Mouse (Mus musculus) forebrain, embryonic 11.5 days (tissue): Measurements from ENCODE around the gene Txlna. TPM values are rescaled to one million over a fixed set of nuclear protein-coding genes. Genes with fewer than 3 reads are reported as not detected.
A peak's percentile ranks its signal among the peaks of the same experiment; 100 is the strongest.

Source experiments
- ATAC-seq: fragments of 200-750 bp; cut with Nextera tagmentation; replicated peaks from 2 replicates; pipeline ENCODE4 v1.8.0; 2017; ENCODE audit warnings: moderate TSS enrichment; ENCODE audit not compliant: low FRiP score
- DNase-seq: peaks from one replicate; pipeline ENCODE4 v3.0.0-alpha.2; 2017; ENCODE audit warnings: low spot score
- H3K27ac ChIP-seq: fragments of 300-500 bp; sonication (generic); 2 replicates; pipeline ENCODE4 v1.5.1; 2014; ENCODE audit warnings: low read depth, low read length
- H3K27me3 ChIP-seq: fragments of 300-500 bp; sonication (generic); 2 replicates; pipeline ENCODE4 v1.6.1; 2014; ENCODE audit warnings: mild to moderate bottlenecking, low read length, mixed read lengths; ENCODE audit not compliant: control insufficient read depth, insufficient read depth
- H3K36me3 ChIP-seq: fragments of 300-500 bp; sonication (generic); 2 replicates; pipeline ENCODE4 v1.6.1; 2014; ENCODE audit warnings: mild to moderate bottlenecking, low read length, moderate library complexity, mixed read lengths; ENCODE audit not compliant: control insufficient read depth, insufficient read depth
- H3K4me1 ChIP-seq: fragments of 300-500 bp; sonication (generic); replicated peaks from 2 replicates; pipeline ENCODE4 v1.6.1; 2014; ENCODE audit warnings: low read length, mixed read lengths; ENCODE audit not compliant: control insufficient read depth, insufficient read depth
- H3K4me2 ChIP-seq: fragments of 300-500 bp; sonication (generic); 2 replicates; pipeline ENCODE4 v1.6.1; 2014; ENCODE audit warnings: low read depth, mild to moderate bottlenecking, low read length, moderate library complexity, mixed read lengths; ENCODE audit not compliant: severe bottlenecking
- H3K4me3 ChIP-seq: fragments of 300-500 bp; sonication (generic); 2 replicates; pipeline ENCODE4 v1.5.1; 2014; ENCODE audit warnings: low read depth, low read length
- H3K9ac ChIP-seq: fragments of 300-500 bp; sonication (generic); 2 replicates; pipeline ENCODE4 v1.6.1; 2014; ENCODE audit warnings: low read length
- H3K9me3 ChIP-seq: fragments of 300-500 bp; sonication (generic); 2 replicates; pipeline ENCODE4 v1.6.1; 2016; ENCODE audit warnings: low read length, mixed read lengths; ENCODE audit not compliant: control insufficient read depth
- WGBS: fragments of 180-500 bp; shearing (Covaris S2); extraction: QIAGEN DNeasy Blood & Tissue Kit; methylation state at CpG from one replicate; pipeline ENCODE4 v1.1.7; 2014; 5-methylcytosine and 5-hydroxymethylcytosine counted together
- polyA plus RNA-seq: library from polyadenylated mRNA; unstranded; fragments of >200 nt; fragmentation: Nextera tagmentation; extraction: Ambion mirVana; gene quantifications from 2 replicates; pipeline ENCODE4 v1.2.1, GENCODE M21; 2014

Gene Txlna
- polyA plus RNA-seq, 1 experiment from 2014 or later, result 115 TPM

- DNase-seq (no peak), ATAC-seq (no peak)
- no peaks in the 10 kb centered on the region for H3K9me3 ChIP-seq
- H3K4me1 ChIP-seq, result peaks cover 31% of the 10 kb centered on the region
- WGBS, result 23% methylated on average over 8 of the region's 8 CpGs
- H3K9ac ChIP-seq, result peak overlapping the region; percentile 77
- no peaks in the 10 kb centered on the region for H3K27me3 ChIP-seq
- H3K4me2 ChIP-seq, result peak overlapping the region; percentile 79
- peak overlapping the region; percentile 55 for H3K4me3 ChIP-seq
- no peak overlapping the region; the same call in 1 of the 2 replicates for H3K27ac ChIP-seq
- no peaks in the 10 kb centered on the region; the same call in 1 of the 2 replicates for H3K36me3 ChIP-seq
Observed at GRCm38 (mm10) chr4:129622803-129623535, 17.9 kb downstream of the Txlna start.

DNA sequence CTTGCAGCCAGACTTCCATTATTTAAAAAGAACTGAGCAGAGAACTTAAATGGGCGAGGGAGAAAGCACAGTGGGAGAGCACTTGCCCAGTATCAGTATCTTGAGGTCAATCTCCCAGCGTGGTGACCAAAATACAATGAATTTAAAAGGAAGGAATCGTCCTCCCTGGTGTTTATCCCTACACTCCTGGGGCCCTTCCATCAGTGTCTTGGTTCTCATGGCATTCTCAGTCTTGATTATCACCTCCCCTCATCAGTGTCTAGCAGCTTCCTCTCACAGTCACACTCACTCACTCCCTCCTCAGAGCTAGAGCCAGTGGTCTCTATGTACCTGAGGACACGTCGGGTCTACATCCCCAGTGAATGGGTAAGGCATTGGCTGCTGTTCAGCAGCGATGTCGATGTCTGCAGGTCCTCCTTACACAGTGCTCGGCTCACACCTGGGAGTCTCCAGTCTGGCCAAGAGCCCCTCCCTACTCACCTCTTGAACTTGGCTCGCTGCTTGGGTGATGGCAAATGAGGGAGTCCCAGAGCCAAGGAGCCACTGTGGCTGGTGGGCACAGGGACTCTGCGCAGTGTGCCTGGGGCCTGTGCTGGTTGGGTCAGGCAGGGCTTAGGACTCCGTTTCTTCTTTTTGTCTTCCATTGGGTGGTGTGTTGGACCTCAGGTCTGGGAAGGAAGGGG lies 18.6 kb downstream of the Txlna start:
- H3K27me3 ChIP-seq, result no peaks in the 10 kb centered on the region
- H3K9ac ChIP-seq, result no peak overlapping the region
- peaks cover 31% of the 10 kb centered on the region for H3K4me1 ChIP-seq
- WGBS, result 76% methylated on average over 11 of the region's 11 CpGs
- no peaks in the 10 kb centered on the region for H3K9me3 ChIP-seq
- H3K4me3 ChIP-seq, result no peak overlapping the region
- peak overlapping the region; percentile 79; the same call in 1 of the 2 replicates for H3K4me2 ChIP-seq
- H3K36me3 ChIP-seq, result no peaks in the 10 kb centered on the region; the same call in 1 of the 2 replicates
- no peak overlapping the region for H3K27ac ChIP-seq
- no peak for ATAC-seq
- DNase-seq, result no peak

DNA sequence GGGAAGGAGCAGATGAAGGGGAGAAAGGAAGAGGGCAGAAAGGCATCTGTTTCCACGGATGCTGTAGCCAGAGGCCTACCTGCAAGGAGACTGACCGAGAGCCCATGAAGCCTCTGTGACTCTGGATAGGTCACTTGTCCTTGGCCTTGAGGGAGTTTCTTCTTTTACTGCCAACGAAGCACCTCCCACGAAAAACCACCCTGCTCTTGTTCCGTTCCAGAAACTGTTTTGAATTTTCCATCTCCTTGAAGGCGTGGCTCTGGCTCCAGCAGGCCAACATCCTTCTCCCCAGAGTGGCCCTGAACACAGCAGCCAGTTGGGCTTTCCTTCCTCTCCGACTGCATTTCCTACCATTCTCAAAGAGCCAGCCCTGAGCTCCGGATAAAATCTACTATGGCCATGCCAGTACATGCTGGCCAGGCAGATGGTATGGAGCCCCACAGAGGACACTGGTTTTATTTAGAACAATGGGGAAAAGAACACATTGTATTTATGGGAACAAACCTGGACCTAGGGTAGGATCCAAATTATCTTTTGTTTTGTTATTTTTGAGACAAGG lies 19.5 kb downstream of the Txlna start:
- no peak overlapping the region for H3K9ac ChIP-seq
- WGBS, result 88% methylated on average over 8 of the region's 8 CpGs
- no peaks in the 10 kb centered on the region for H3K36me3 ChIP-seq
- H3K9me3 ChIP-seq, result no peaks in the 10 kb centered on the region
- ATAC-seq, result no peak
- H3K4me2 ChIP-seq, result no peak overlapping the region
- no peak overlapping the region for H3K4me3 ChIP-seq
- no peak overlapping the region for H3K27ac ChIP-seq
- H3K4me1 ChIP-seq, result peaks cover 31% of the 10 kb centered on the region
- no peak for DNase-seq
- no peaks in the 10 kb centered on the region for H3K27me3 ChIP-seq

- H3K4me3 ChIP-seq, result no peak overlapping the region
- peaks cover 31% of the 10 kb centered on the region for H3K4me1 ChIP-seq
- 90% methylated on average over 11 of the region's 11 CpGs for WGBS
- no peaks in the 10 kb centered on the region for H3K9me3 ChIP-seq
- ATAC-seq (no peak), DNase-seq (no peak)
- no peak overlapping the region for H3K9ac ChIP-seq
- H3K27me3 ChIP-seq, result no peaks in the 10 kb centered on the region
- H3K27ac ChIP-seq, result no peak overlapping the region
- H3K4me2 ChIP-seq, result no peak overlapping the region
- H3K36me3 ChIP-seq, result peaks cover 3% of the 10 kb centered on the region; the same call in 1 of the 2 replicates
Observed at GRCm38 (mm10) chr4:129620419-129621282, 20.2 kb downstream of the Txlna start.

- peak; percentile 95 for DNase-seq
- Histone ChIP-seq H3K9ac (peak within 1 kb of the TSS; percentile 90), H3K4me2 (peak within 1 kb of the TSS; percentile 93), H3K4me1 (peaks cover 16% of the 10 kb centered on the region), H3K9me3 (no peaks in the 10 kb centered on the region), H3K4me3 (peak within 1 kb of the TSS; percentile 65), H3K27ac (peak within 1 kb of the TSS; percentile 59), H3K36me3 (peaks cover 3% of the 10 kb centered on the region; the same call in 1 of the 2 replicates), H3K27me3 (no peaks in the 10 kb centered on the region)
- ATAC-seq, result peak; percentile 89
- 5% methylated on average over 43 of the region's 44 CpGs for WGBS
Observed at GRCm38 (mm10) chr4:129618786-129619691, 21.8 kb downstream of the Txlna start, which contains the start of gene Iqcc. Gene Iqcc (minus strand): TSS chr4:129619099.

DNA sequence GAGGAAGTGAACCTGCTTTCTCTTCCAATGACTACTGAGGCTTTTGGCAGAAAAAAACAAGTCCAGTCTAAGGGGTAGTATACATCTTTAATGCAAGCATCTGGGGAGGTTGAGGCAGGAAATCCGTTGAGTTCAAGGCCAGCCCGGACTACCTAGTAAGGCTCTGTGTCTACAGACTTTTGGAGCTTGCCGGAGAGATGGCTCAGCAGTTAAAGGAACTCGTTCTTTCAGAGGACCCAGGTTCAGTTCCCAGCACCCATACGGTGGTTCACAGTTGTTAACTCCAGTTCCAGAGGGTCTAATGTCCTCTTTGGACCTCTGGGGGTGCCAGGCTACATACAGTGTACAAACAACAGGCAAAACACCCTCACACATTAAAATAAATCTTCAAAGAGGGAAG lies 22.8 kb downstream of the Txlna start:
- peaks cover 3% of the 10 kb centered on the region; the same call in 1 of the 2 replicates for H3K36me3 ChIP-seq
- WGBS, result 98% methylated on average over 5 of the region's 5 CpGs
- no peaks in the 10 kb centered on the region for H3K9me3 ChIP-seq
- no peak for ATAC-seq
- H3K4me1 ChIP-seq, result peaks cover 11% of the 10 kb centered on the region
- H3K27me3 ChIP-seq, result no peaks in the 10 kb centered on the region
- peak overlapping the region; percentile 93 for H3K4me2 ChIP-seq
- H3K27ac ChIP-seq, result no peak overlapping the region
- DNase-seq, result no peak
- peak overlapping the region; percentile 65 for H3K4me3 ChIP-seq
- H3K9ac ChIP-seq, result peak overlapping the region; percentile 90

DNA sequence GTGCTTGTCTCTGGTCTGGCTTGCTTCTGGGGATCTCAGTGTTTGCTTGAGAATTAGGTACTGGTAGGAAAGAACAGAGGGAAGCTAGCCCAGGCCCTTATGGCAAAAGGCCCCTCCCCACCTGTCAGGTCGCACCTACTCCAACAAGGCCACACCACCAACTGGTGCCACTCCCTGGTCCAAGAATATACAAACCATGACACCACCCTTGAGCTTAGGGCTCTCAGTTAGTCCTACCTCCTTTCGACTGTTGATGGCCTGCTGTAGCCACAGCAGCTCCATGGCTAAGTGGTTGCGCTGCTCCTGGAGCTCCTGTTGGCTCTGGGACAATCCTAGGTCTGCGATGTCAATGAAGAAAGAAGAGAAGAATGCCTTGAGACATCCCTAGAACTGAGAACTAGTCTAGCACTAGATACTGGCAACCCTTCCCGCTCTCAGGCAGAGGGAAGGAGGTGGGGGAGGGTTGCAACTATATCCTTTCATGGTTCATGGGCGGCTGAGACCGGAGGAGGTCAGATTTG lies 23.7 kb downstream of the Txlna start:
- H3K9ac ChIP-seq, result no peak overlapping the region
- peaks cover 3% of the 10 kb centered on the region; the same call in 1 of the 2 replicates for H3K36me3 ChIP-seq
- no peaks in the 10 kb centered on the region for H3K27me3 ChIP-seq
- DNase-seq (no peak), ATAC-seq (no peak)
- no peak overlapping the region for H3K4me3 ChIP-seq
- WGBS, result 96% methylated on average over 7 of the region's 7 CpGs
- no peaks in the 10 kb centered on the region for H3K9me3 ChIP-seq
- H3K4me2 ChIP-seq, result no peak overlapping the region
- peaks cover 7% of the 10 kb centered on the region for H3K4me1 ChIP-seq
- H3K27ac ChIP-seq, result no peak overlapping the region
